Mouse (Mus musculus): ENCODE measurements around the gene Adamts2. TPM values are rescaled to one million over a fixed set of nuclear protein-coding genes. Genes with fewer than 3 reads are reported as not detected.

Adamts2 gene
- total RNA-seq, 4 experiments from 2014 or later: 4.2 to 9.7 (median 5.4) TPM

GRCm38 (mm10) chr11:50850177-50850735 lies 248.4 kb downstream of the Adamts2 start, which contains the start of gene Grm6:
TSS of gene Grm6 (plus strand) at chr11:50850685.
- no peak for DNase-seq

GRCm38 (mm10) chr11:50850989-50851601 lies 249.2 kb downstream of the Adamts2 start:
- DNase-seq: no peak

Other genes starting within 250 kb of the Adamts2 start
- gene Cby3, start 247.6 kb upstream of the Adamts2 start, total RNA-seq (2022): not detected
- gene Hnrnph1, start 225.1 kb upstream of the Adamts2 start, total RNA-seq (2022): 100 to 1,000 TPM; 165 to 402 (median 286) TPM
- gene Rufy1, start 171.0 kb upstream of the Adamts2 start, total RNA-seq (2022): 10 to 100 TPM; 41.9 to 56.9 (median 49.4) TPM
- 1 to 10 TPM; 5.7 to 9.9 (median 7.6) TPM for gene Zfp354c, start 225.6 kb downstream of the Adamts2 start, total RNA-seq (2022)
- gene Zfp879, start 239.5 kb downstream of the Adamts2 start, total RNA-seq (2022): 1 to 10 TPM; 1.0 to 1.5 (median 1.2) TPM
- not detected for gene Grm6, start 248.6 kb downstream of the Adamts2 start, total RNA-seq (2022)